Mouse (Mus musculus): Measurements from ENCODE around the gene Sept4.

Sept4 gene

DNA sequence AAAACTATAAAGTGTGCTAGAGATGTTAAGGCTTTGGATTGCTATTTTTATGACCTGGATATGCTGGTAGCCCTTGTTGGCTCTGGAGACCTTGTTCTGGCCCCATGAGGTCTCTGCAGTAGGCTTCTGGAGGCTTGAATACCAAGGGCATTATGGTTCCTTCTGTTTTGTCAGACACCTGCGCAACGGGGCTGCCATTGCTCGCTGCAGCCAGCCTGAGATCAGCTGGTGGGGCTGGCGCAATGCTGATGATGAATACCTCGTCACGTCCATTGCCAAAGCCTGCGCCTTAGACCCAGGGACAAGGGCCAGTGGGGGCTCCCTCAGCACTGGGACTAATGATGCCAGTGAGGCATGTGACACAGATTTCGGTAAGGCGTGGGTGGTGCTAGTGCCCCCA, 33.5 kb downstream of the Sept4 start:
- DNase-seq: no peak

GRCm38 (mm10) chr11:87603571-87603970, 34.9 kb downstream of the Sept4 start:
- DNase-seq: no peak

DNA sequence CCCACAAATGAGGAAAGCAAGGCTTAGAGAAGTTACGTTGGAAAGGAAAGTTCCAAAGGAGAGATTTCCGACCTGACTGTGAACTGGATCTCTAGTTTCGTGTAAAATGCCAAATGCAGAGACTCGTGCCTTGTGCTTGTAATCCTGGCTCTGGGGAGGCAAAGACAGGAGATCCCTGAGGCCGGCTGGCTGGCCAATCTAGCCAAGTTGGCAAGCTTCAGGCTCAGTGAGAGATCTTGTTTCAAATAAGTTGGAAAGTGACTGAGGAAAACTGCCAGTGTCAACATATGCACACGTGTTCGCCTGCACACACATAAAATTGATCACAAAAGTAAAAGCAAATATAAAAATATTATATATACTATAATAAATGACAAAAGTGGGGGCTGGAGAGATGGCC, 40.6 kb downstream of the Sept4 start:
- no peak for DNase-seq

GRCm38 (mm10) chr11:87611547-87611946, 42.8 kb downstream of the Sept4 start:
- no peak for DNase-seq

DNA sequence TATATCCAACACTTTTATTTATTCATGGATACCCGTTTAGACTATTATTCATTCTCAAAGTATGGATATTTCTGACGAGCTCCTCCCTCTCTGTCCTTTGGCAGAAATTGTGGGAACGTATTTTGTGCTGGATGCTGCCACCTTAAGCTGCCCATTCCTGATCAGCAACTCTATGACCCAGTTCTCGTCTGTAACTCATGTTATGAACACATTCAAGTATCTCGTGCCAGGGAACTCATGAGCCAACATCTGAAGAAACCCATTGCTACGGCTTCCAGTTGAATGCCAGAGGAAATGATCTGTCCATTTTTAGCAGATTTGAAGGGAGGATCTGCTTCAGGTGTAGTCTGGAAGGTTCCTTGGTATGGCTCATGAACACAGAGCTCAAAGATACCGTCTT, 45.3 kb downstream of the Sept4 start:
- no peak for DNase-seq

DNA sequence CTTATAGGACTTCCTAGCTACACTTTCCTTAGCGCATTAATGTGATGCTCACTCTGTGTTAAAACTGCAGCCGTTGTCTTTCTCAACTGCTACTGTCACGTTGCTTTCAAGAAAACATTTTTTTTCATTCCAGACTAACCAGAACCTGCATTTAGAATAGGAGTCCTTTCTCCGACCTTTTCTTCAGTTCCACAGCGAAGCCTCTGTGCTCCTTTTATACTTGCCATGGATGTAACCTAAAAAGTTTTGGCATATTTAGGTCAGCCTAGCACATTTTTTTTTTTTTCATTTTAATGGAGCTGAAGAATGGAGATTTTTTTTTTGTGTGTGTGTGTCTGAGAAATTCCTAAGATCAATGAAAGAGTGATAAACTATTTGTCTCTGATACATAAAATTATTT, 46.8 kb downstream of the Sept4 start:
- DNase-seq: no peak

- DNase-seq: no peak
Observed at GRCm38 (mm10) chr11:87615952-87616351, 47.2 kb downstream of the Sept4 start.

GRCm38 (mm10) chr11:87616790-87617474, 48.2 kb downstream of the Sept4 start, which contains the start of gene Hsf5:
TSS of gene Hsf5 (plus strand) at chr11:87617164.
- DNase-seq: peak; percentile 10

DNA sequence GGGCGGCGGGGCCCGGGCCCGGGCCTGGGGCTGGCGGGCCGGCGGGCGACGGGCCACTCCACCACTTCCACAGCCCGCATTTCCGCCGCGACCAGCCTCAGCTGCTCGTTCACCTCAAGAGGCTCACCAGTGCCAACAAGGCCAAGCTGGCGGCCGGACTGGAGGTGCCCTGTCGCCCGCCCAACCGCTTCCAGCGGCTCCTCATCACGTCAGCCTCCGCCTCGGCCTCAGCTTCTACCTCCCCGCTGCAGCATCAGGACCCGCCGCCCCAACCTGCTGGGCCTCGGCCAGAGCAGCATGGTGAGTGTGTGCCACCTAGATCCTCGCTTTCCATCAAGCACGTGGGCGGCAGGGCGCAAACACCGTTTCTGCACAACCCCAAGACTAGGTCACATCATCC, 48.9 kb downstream of the Sept4 start:
- DNase-seq: peak; percentile 18

- no peak for DNase-seq
Observed at GRCm38 (mm10) chr11:87623160-87623559, 54.5 kb downstream of the Sept4 start.

GRCm38 (mm10) chr11:87629859-87630258, 61.2 kb downstream of the Sept4 start:
- peak; percentile 22 for DNase-seq

GRCm38 (mm10) chr11:87638793-87639192, 70.1 kb downstream of the Sept4 start:
- DNase-seq: no peak

DNA sequence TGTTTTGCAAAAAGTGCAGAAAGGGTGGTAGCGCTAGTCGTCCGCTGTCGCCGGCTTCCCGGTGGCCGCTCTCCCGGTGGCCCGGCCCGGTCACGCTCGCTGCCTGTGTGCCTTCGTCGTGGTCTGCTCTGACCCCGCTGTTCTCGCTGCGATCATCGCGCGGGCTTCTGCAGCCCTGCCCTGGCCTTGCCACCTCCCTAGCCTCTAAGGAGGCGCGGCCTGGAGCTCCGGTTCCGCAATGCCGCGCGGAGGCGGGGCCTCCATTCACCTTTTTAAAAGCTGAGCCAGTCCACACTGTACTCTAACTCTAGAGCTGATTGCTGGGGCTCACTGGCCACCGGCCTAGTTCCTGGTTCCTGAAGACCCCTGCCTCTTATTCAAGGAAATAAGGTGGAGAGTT, 70.5 kb downstream of the Sept4 start:
- peak; percentile 30 for DNase-seq
